Comparison of ENCODE assay signal across 19 mouse cellular contexts in the genomic region with DNA sequence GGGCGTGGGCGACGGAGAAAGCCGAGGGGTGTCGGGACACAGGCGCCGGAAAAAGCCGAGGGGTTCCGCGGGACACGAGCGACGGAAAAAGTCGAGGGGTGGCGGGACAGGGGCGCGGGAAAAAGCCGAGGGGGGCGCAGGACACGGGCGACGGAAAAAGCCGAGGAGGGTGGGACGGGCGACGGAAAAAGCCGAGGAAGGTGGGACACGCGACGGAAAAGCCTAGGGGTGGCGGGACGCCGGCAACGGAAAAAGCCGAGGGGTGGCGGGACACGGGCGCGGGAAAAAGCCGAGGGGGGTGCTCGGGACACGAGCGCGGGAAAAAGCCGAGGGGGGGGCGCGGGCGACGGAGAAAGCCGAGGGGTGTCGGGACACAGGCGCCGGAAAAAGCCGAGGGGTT. TPM values are rescaled to one million over a fixed set of nuclear protein-coding genes. Genes with fewer than 3 reads are reported as not detected.
"Had no signal": no experiment of that assay in that cellular context is flagged by ENCODE, and none has a peak within 500 bp of the region (broad histone marks: within the 10 kb centered on the region; RNA-seq: fewer than 3 reads in every experiment).

No protein-coding gene starts in this region.

- H3K4me1 ChIP-seq: lung, embryonic 15.5 days; midbrain, embryonic 10.5 days; midbrain, embryonic 12.5 days; neural tube, embryonic 13.5 days; neural tube, embryonic 15.5 days had no signal

- H3K27me3 ChIP-seq: lung, embryonic 15.5 days; midbrain, embryonic 12.5 days; neural tube, embryonic 13.5 days; neural tube, embryonic 15.5 days had no signal

- H3K4me2 ChIP-seq: lung, embryonic 15.5 days; midbrain, embryonic 12.5 days; neural tube, embryonic 13.5 days; neural tube, embryonic 15.5 days had no signal

- ATAC-seq: lung, postnatal 0 days; midbrain, embryonic 16.5 days had no signal

- H3K27ac ChIP-seq: liver, embryonic 14.5 days; lung, embryonic 15.5 days; midbrain, embryonic 10.5 days; midbrain, embryonic 12.5 days; neural tube, embryonic 13.5 days; neural tube, embryonic 15.5 days had no signal

- H3K4me3 ChIP-seq: lung, embryonic 15.5 days; midbrain, embryonic 10.5 days; midbrain, embryonic 12.5 days; myocyte; neural tube, embryonic 13.5 days; neural tube, embryonic 15.5 days had no signal

- H3K36me3 ChIP-seq: lung, embryonic 15.5 days; midbrain, embryonic 10.5 days; midbrain, embryonic 12.5 days; neural tube, embryonic 13.5 days; neural tube, embryonic 15.5 days had no signal

- H3K9ac ChIP-seq: liver, embryonic 14.5 days; lung, embryonic 15.5 days; midbrain, embryonic 12.5 days; neural tube, embryonic 13.5 days; neural tube, embryonic 15.5 days had no signal

- DNase-seq: lung, adult 2 months; lung, postnatal 4 days; midbrain, embryonic 14.5 days; retina, postnatal 1 day; right cerebral cortex, adult 18-20 months; right cerebral cortex, postnatal 25 days; right cerebral cortex, postnatal 4 days; spleen, adult 18-20 months; thymus, adult 2 months; thymus, postnatal 25 days had no signal

RNA-seq across cellular contexts. Expression of gene Cxcr3, which starts 36.5 kb away (rescaled TPM):
- polyA plus RNA-seq: midbrain, embryonic 10.5 days; myocyte had no signal
